Mouse (Mus musculus) G1E (cell line): ENCODE measurements around the gene Gpr149. TPM values are rescaled to one million over a fixed set of nuclear protein-coding genes. Genes with fewer than 3 reads are reported as not detected.

ENCODE experiments used
- ATAC-seq: 2 replicates; pipeline ENCODE4 v1.8.0; 2016; ENCODE audit warnings: mild to moderate bottlenecking; ENCODE audit not compliant: insufficient number of reproducible peaks, poor library complexity, low FRiP score, severe bottlenecking; ENCODE audit errors: extremely low read depth
- DNase-seq: peaks from one replicate; pipeline ENCODE4 v3.0.0; 2012; ENCODE audit warnings: low spot score
- H3K27me3 ChIP-seq: 2 replicates; pipeline ENCODE4 v1.6.1; 2012; ENCODE audit warnings: mild to moderate bottlenecking, low read length, inconsistent platforms; ENCODE audit not compliant: insufficient read depth
- H3K36me3 ChIP-seq: replicated peaks from 2 replicates; pipeline ENCODE3; 2012; ENCODE audit warnings: mild to moderate bottlenecking, inconsistent platforms
- H3K4me1 ChIP-seq: 2 replicates; pipeline ENCODE4 v1.6.1; 2012; ENCODE audit warnings: low read depth, low read length, inconsistent platforms, mixed read lengths; ENCODE audit not compliant: insufficient read depth
- H3K4me3 ChIP-seq: 2 replicates; pipeline ENCODE4 v1.5.1; 2012; ENCODE audit warnings: low read depth, mild to moderate bottlenecking, inconsistent platforms, low read length, moderate library complexity, mixed read lengths
- H3K9me3 ChIP-seq: replicated peaks from 2 replicates; pipeline ENCODE4 v1.6.1; 2012; ENCODE audit warnings: inconsistent platforms
- CTCF ChIP-seq: IDR thresholded peaks from 2 replicates; pipeline ENCODE4 v1.5.1; 2012; ENCODE audit warnings: low read depth, low read length, inconsistent platforms, mixed read lengths
- GATA1 ChIP-seq: IDR thresholded peaks from 2 replicates; pipeline ENCODE4 v1.6.1; 2012; ENCODE audit warnings: borderline replicate concordance, low read length, inconsistent platforms, mixed read lengths
- GATA2 ChIP-seq: IDR thresholded peaks from 2 replicates; pipeline ENCODE4 v1.6.1; 2012; ENCODE audit warnings: low read depth, low read length, inconsistent platforms, borderline replicate concordance
- POLR2AphosphoS5 ChIP-seq: IDR thresholded peaks from 2 replicates; pipeline ENCODE4 v1.6.1; 2012; ENCODE audit warnings: low read depth, low read length, inconsistent platforms; ENCODE audit not compliant: insufficient replicate concordance
- TAL1 ChIP-seq: conservative IDR thresholded peaks from 2 replicates; pipeline ENCODE4 v1.6.1; 2012; ENCODE audit warnings: low read depth, low read length, inconsistent platforms, mixed read lengths
- polyA plus RNA-seq: library from polyadenylated mRNA; stranded (reverse); fragments of >175 nt; gene quantifications from 2 replicates; pipeline ENCODE4 v1.2.3, GENCODE M21; 2012
- total RNA-seq, 2 experiments: library from RNA; stranded (forward) in 1 of 2; stranded (reverse) in 1 of 2; fragments of 200-1000 nt in 1 of 2; fragments of >200 nt in 1 of 2; fragmentation: Nextera tagmentation in 1 of 2; gene quantifications; 2 replicates each; pipeline ENCODE4 v1.2.3; 2014 to 2017

Gpr149 gene
- total and polyA plus RNA-seq, 3 experiments, result 0.05 TPM; not detected in 2

GRCm38 (mm10) chr3:62594842-62595241 is 10.1 kb downstream of the Gpr149 start:
- DNase-seq, result no peak
- H3K4me1 ChIP-seq, result no peaks in the 10 kb centered on the region
- no peak for ATAC-seq

GRCm38 (mm10) chr3:62585072-62585471 is 19.9 kb downstream of the Gpr149 start:
- H3K27me3 ChIP-seq, result no peaks in the 10 kb centered on the region
- ATAC-seq (no peak), DNase-seq (no peak)
- H3K9me3 ChIP-seq, result no peaks in the 10 kb centered on the region
- no peak overlapping the region for H3K4me3 ChIP-seq
- H3K36me3 ChIP-seq, result no peaks in the 10 kb centered on the region
- TF ChIP-seq GATA1, result no peak
- TF ChIP-seq GATA2, result no peak
- no peak for TF ChIP-seq POLR2AphosphoS5
- TF ChIP-seq TAL1, result no peak
- no peak for TF ChIP-seq CTCF
- H3K4me1 ChIP-seq, result no peaks in the 10 kb centered on the region

More at GRCm38 (mm10) chr3:62594842-62595241, 10.1 kb downstream of the Gpr149 start:
- Histone ChIP-seq H3K36me3 (no peaks in the 10 kb centered on the region), H3K27me3 (no peaks in the 10 kb centered on the region), H3K4me3 (no peak overlapping the region), H3K9me3 (no peaks in the 10 kb centered on the region)
- TF ChIP-seq POLR2AphosphoS5, result no peak
- TF ChIP-seq CTCF, result no peak
- no peak for TF ChIP-seq GATA2
- no peak for TF ChIP-seq TAL1
- no peak for TF ChIP-seq GATA1

GRCm38 (mm10) chr3:62527593-62527992 is 77.3 kb downstream of the Gpr149 start:
- ATAC-seq, result no peak
- Histone ChIP-seq H3K36me3 (no peaks in the 10 kb centered on the region), H3K27me3 (no peaks in the 10 kb centered on the region)

GRCm38 (mm10) chr3:62527160-62527559 is 77.8 kb downstream of the Gpr149 start:
- no peak overlapping the region for H3K4me3 ChIP-seq
- no peaks in the 10 kb centered on the region for H3K9me3 ChIP-seq
- no peaks in the 10 kb centered on the region for H3K27me3 ChIP-seq
- DNase-seq (no peak), ATAC-seq (no peak)
- no peak for TF ChIP-seq POLR2AphosphoS5
- no peak for TF ChIP-seq GATA1
- no peak for TF ChIP-seq GATA2
- no peak for TF ChIP-seq TAL1
- no peak for TF ChIP-seq CTCF
- H3K4me1 ChIP-seq, result no peaks in the 10 kb centered on the region
- H3K36me3 ChIP-seq, result no peaks in the 10 kb centered on the region

More at GRCm38 (mm10) chr3:62527593-62527992, 77.3 kb downstream of the Gpr149 start:
- no peaks in the 10 kb centered on the region for H3K4me1 ChIP-seq
- no peak overlapping the region for H3K4me3 ChIP-seq
- H3K9me3 ChIP-seq, result no peaks in the 10 kb centered on the region
- no peak for DNase-seq
- no peak for TF ChIP-seq GATA1
- TF ChIP-seq CTCF, result no peak
- no peak for TF ChIP-seq GATA2
- TF ChIP-seq TAL1, result no peak
- TF ChIP-seq POLR2AphosphoS5, result no peak

- ATAC-seq, result no peak
- Histone ChIP-seq H3K9me3 (no peaks in the 10 kb centered on the region), H3K27me3 (no peaks in the 10 kb centered on the region), H3K4me3 (peak overlapping the region; percentile 97), H3K4me1 (peaks cover 15% of the 10 kb centered on the region), H3K36me3 (peaks cover under 1% of the 10 kb centered on the region)
- DNase-seq, result no peak
- TF ChIP-seq TAL1 (no peak), POLR2AphosphoS5 (no peak), CTCF (no peak), GATA1 (no peak), GATA2 (no peak)
These were observed 97.7 kb downstream of the Gpr149 start for GRCm38 (mm10) chr3:62507206-62507647.

GRCm38 (mm10) chr3:62506488-62507205 is 98.3 kb downstream of the Gpr149 start, which contains the start of gene Dhx36:
Gene Dhx36, minus strand, starts transcription at chr3:62507004.
- H3K4me3 ChIP-seq, result peak within 1 kb of the TSS; percentile 97
- H3K9me3 ChIP-seq, result no peaks in the 10 kb centered on the region
- H3K4me1 ChIP-seq, result peaks cover 15% of the 10 kb centered on the region
- TF ChIP-seq GATA1 (no peak), POLR2AphosphoS5 (no peak), TAL1 (no peak), GATA2 (no peak), CTCF (no peak)
- peak; percentile 64 for DNase-seq
- peak; percentile 98 for ATAC-seq
- H3K27me3 ChIP-seq, result no peaks in the 10 kb centered on the region
- H3K36me3 ChIP-seq, result peaks cover 5% of the 10 kb centered on the region
